9 mouse cellular contexts compared by ENCODE assay signal in genomic region chr5:43634602-43635081, GRCm38 (mm10). TPM values are rescaled to one million over a fixed set of nuclear protein-coding genes. Genes with fewer than 3 reads are reported as not detected.
A peak's percentile ranks its signal among the peaks of the same experiment; 100 is the strongest.
DNase-seq lines count a peak whose midpoint lies in the region; TF ChIP-seq lines count a peak whose summit lies in the region.
"Had no signal": no experiment of that assay in that cellular context is flagged by ENCODE, and none has a peak within 500 bp of the region (broad histone marks: within the 10 kb centered on the region; RNA-seq: fewer than 3 reads in every experiment).

No protein-coding gene starts in this region.

- TF ChIP-seq POLR2A in lung, adult 2 months (IDR thresholded peaks at IDR 0.05; ENCODE audit: borderline replicate concordance, extremely low read depth, low read depth, low read length) = no peak
- TF ChIP-seq POLR2A in brain, embryonic 14.5 days (IDR thresholded peaks at IDR 0.05; ENCODE audit: borderline replicate concordance, extremely low read depth, insufficient read depth, insufficient read length, poor library complexity, severe bottlenecking) = no peak

- no peaks in the 10 kb centered on the region for H3K4me1 ChIP-seq in lung, adult 2 months (ENCODE audit: control insufficient read depth, insufficient read depth, low read length)
- H3K4me1 ChIP-seq: embryonic facial prominence, embryonic 15.5 days had no signal

- intact Hi-C loops in heart, postnatal 10 days (cut with DNase I) = loop anchor here (1.0 kb wide), 1 partner anchor 211 kb away; no protein-coding TSS in a partner anchor
- intact Hi-C loops in left cerebral cortex, postnatal 25 days (cut with DNase I) = loop anchor here (2.0 kb wide), 2 partner anchors 52 to 212 kb away; no protein-coding TSS in a partner anchor

- TF ChIP-seq CTCF in lung, adult 2 months (IDR thresholded peaks at IDR 0.05; ENCODE audit: insufficient read depth, low read length) = peak; percentile 28; the same call in 1 of the 2 replicates
- TF ChIP-seq CTCF in brain, embryonic 14.5 days (IDR thresholded peaks at IDR 0.05; ENCODE audit: borderline replicate concordance, extremely low read depth, insufficient read depth, insufficient read length) = peak; percentile 13; the same call in 1 of the 2 replicates

- no peak overlapping the region for H3K4me3 ChIP-seq in lung, adult 2 months (replicated peaks; ENCODE audit: extremely low read depth, low read depth, low read length)
- H3K4me3 ChIP-seq: embryonic facial prominence, embryonic 15.5 days had no signal

- no peak for DNase-seq in lung, adult 2 months
- DNase-seq in lung, postnatal 14 days = no peak
- DNase-seq in brain, embryonic 14.5 days (ENCODE audit: low read depth) = peak; percentile 70
- DNase-seq in heart, postnatal 10 days = peak; percentile 23 to 36
- peak; percentile 65 to 90 for DNase-seq in left cerebral cortex, postnatal 25 days (ENCODE audit: low spot score in 2 of 2)
- DNase-seq in right cerebral cortex, adult 2 months (ENCODE audit: low spot score in 2 of 2) = peak; percentile 63 to 70
- DNase-seq in yolk sac, embryonic 10.5 days (ENCODE audit: low spot score) = no peak
- no peak for DNase-seq in cerebellum, adult 11-12 months

- 21% methylated on average over 9 of the region's 9 CpGs for WGBS in lung, adult 2 months

RNA-seq across cellular contexts. Expression of gene Cc2d2a, which starts 27.5 kb away (rescaled TPM):
- 4.0 and 6.3 TPM in 2 replicates for polyA plus RNA-seq in lung, adult 2 months (2012; rRNA removed)
- polyA plus RNA-seq in brain, embryonic 14.5 days (2012; rRNA removed) = 8.2 and 8.5 TPM in 2 replicates
- total RNA-seq in heart, postnatal 10 days (2021) = 10 to 100 TPM; 10.7 to 13.6 TPM
- 10 to 100 TPM; 13.3 to 13.5 TPM for total RNA-seq in left cerebral cortex, postnatal 25 days (2021)

Comparison
In these comparisons a context has a peak if more than half of its experiments do, and no peak if none do; other contexts are left out.
1. DNase-seq: peak in brain, embryonic 14.5 days (single experiment), heart, postnatal 10 days (2 of 2), left cerebral cortex, postnatal 25 days (2 of 2) and right cerebral cortex, adult 2 months (2 of 2); none in lung, adult 2 months (single experiment), lung, postnatal 14 days (single experiment), yolk sac, embryonic 10.5 days (single experiment) and cerebellum, adult 11-12 months (single experiment).